Mouse (Mus musculus): Measurements from ENCODE around the gene Slc38a9.

GRCm38 (mm10) chr13:112745936-112746694 lies 85.6 kb downstream of the Slc38a9 start:
- TF ChIP-seq CTCF (IDR thresholded peaks at IDR 0.05; ENCODE audit: low read depth) (no peak), EP300 (IDR thresholded peaks at IDR 0.05; ENCODE audit: low read depth) (no peak)
